ENCODE assay signal across 20 mouse cellular contexts in genomic region chr1:77416872-77417271, GRCm38 (mm10).
"Had no signal": no experiment of that assay in that cellular context is flagged by ENCODE, and none has a peak within 500 bp of the region (broad histone marks: within the 10 kb centered on the region; RNA-seq: fewer than 3 reads in every experiment).

No protein-coding gene starts in this region.

- H3K4me2 ChIP-seq: kidney, embryonic 15.5 days; limb, embryonic 12.5 days; limb, embryonic 15.5 days; liver, embryonic 11.5 days; lung, embryonic 14.5 days; midbrain, embryonic 11.5 days; stomach, embryonic 15.5 days had no signal

- DNase-seq: kidney, adult 8-10 months; kidney, postnatal 25 days; left cerebral cortex, postnatal 4 days; liver, postnatal 0 days; lung, embryonic 14.5 days; midbrain, embryonic 14.5 days; retina, postnatal 1 day; right cerebral cortex, postnatal 25 days; spleen, adult 18-20 months; thymus, postnatal 25 days had no signal

- H3K9ac ChIP-seq: kidney, embryonic 15.5 days; limb, embryonic 12.5 days; limb, embryonic 15.5 days; liver, embryonic 14.5 days; liver, postnatal 0 days; lung, embryonic 14.5 days; stomach, embryonic 15.5 days had no signal

- H3K27me3 ChIP-seq: kidney, embryonic 15.5 days; limb, embryonic 12.5 days; limb, embryonic 15.5 days; megakaryocyte, embryonic 14.5 days; stomach, embryonic 15.5 days had no signal

- H3K4me3 ChIP-seq: kidney, embryonic 15.5 days; limb, embryonic 12.5 days; limb, embryonic 15.5 days; megakaryocyte, embryonic 14.5 days; stomach, embryonic 15.5 days had no signal

- ATAC-seq: liver, postnatal 0 days; lung, postnatal 0 days had no signal

- H3K4me1 ChIP-seq: megakaryocyte, embryonic 14.5 days; stomach, embryonic 15.5 days had no signal

- H3K36me3 ChIP-seq: kidney, embryonic 15.5 days; limb, embryonic 15.5 days; stomach, embryonic 15.5 days had no signal

- H3K9me3 ChIP-seq: kidney, embryonic 15.5 days; limb, embryonic 12.5 days; limb, embryonic 15.5 days; megakaryocyte, embryonic 14.5 days; stomach, embryonic 15.5 days had no signal

- H3K27ac ChIP-seq: kidney, embryonic 15.5 days; limb, embryonic 12.5 days; limb, embryonic 15.5 days; liver, embryonic 14.5 days; macrophage; stomach, embryonic 15.5 days had no signal
